Comparison of ENCODE assay signal across 22 mouse cellular contexts in genomic region chr2:94236479-94236878, GRCm38 (mm10).
DNase-seq lines count a peak whose midpoint lies in the region; ATAC-seq lines count a peak whose summit lies in the region.
"Had no signal": no experiment of that assay in that cellular context is flagged by ENCODE, and none has a peak within 500 bp of the region (broad histone marks: within the 10 kb centered on the region; RNA-seq: fewer than 3 reads in every experiment).

No protein-coding gene starts in this region.

- no peak overlapping the region for H3K4me3 ChIP-seq in hindbrain, embryonic 12.5 days
- no peak overlapping the region for H3K4me3 ChIP-seq in hindbrain, embryonic 11.5 days (ENCODE audit: low read depth, low read length)
- H3K4me3 ChIP-seq: embryonic facial prominence, embryonic 15.5 days; erythroblast, embryonic 14.5 days; forebrain, embryonic 10.5 days; forebrain, embryonic 15.5 days; heart, adult 2 months; heart, embryonic 15.5 days; hindbrain, embryonic 15.5 days had no signal

- H3K4me1 ChIP-seq in hindbrain, embryonic 12.5 days: peaks cover 17% of the 10 kb centered on the region
- H3K4me1 ChIP-seq in hindbrain, embryonic 11.5 days (replicated peaks; ENCODE audit: control insufficient read depth, insufficient read depth, low read length): peaks cover 2% of the 10 kb centered on the region

- H3K4me2 ChIP-seq in hindbrain, embryonic 12.5 days (replicated peaks): no peak overlapping the region
- no peak overlapping the region for H3K4me2 ChIP-seq in hindbrain, embryonic 11.5 days (replicated peaks; ENCODE audit: low read depth, low read length)
- H3K4me2 ChIP-seq: embryonic facial prominence, embryonic 15.5 days; forebrain, embryonic 15.5 days; heart, embryonic 11.5 days; heart, embryonic 15.5 days; hindbrain, embryonic 15.5 days had no signal

- DNase-seq in 416B (ENCODE audit: low read depth) (peak; percentile 64), A20 (ENCODE audit: low read depth, low spot score) (peak; percentile 7)
- DNase-seq in hindbrain, embryonic 11.5 days (ENCODE audit: low spot score): no peak
- DNase-seq: adrenal gland, adult 2 months; adrenal gland, postnatal 25 days; cerebellum, adult 18-20 months; cerebellum, adult 9-11 months; cerebellum, postnatal 36 days; embryo, embryonic 11 days; gastrocnemius, postnatal 10 days; heart, adult 2 months; heart, postnatal 14 days had no signal

- H3K27me3 ChIP-seq in hindbrain, embryonic 12.5 days: peaks cover 45% of the 10 kb centered on the region
- peaks cover 34% of the 10 kb centered on the region for H3K27me3 ChIP-seq in hindbrain, embryonic 11.5 days (ENCODE audit: control insufficient read depth, insufficient read depth, low read length)

- no peak overlapping the region for H3K27ac ChIP-seq in hindbrain, embryonic 12.5 days
- H3K27ac ChIP-seq in hindbrain, embryonic 11.5 days (ENCODE audit: low read depth, low read length): no peak overlapping the region
- H3K27ac ChIP-seq: embryonic facial prominence, embryonic 15.5 days; forebrain, embryonic 10.5 days; forebrain, embryonic 15.5 days; heart, adult 2 months; heart, embryonic 15.5 days; hindbrain, embryonic 15.5 days had no signal

- H3K36me3 ChIP-seq in hindbrain, embryonic 12.5 days: no peaks in the 10 kb centered on the region
- H3K36me3 ChIP-seq in hindbrain, embryonic 11.5 days (ENCODE audit: control insufficient read depth, insufficient read depth, low read length): no peaks in the 10 kb centered on the region
- H3K36me3 ChIP-seq: embryonic facial prominence, embryonic 15.5 days; forebrain, embryonic 10.5 days; forebrain, embryonic 15.5 days; heart, embryonic 15.5 days; hindbrain, embryonic 15.5 days had no signal

- 48% methylated on average over 3 of the region's 3 CpGs for WGBS in hindbrain, embryonic 12.5 days
- WGBS in hindbrain, embryonic 11.5 days: 62% methylated on average over 3 of the region's 3 CpGs

- no peak overlapping the region for H3K9ac ChIP-seq in hindbrain, embryonic 12.5 days
- H3K9ac ChIP-seq in hindbrain, embryonic 11.5 days (ENCODE audit: low read depth, low read length): no peak overlapping the region
- H3K9ac ChIP-seq: embryonic facial prominence, embryonic 15.5 days; forebrain, embryonic 15.5 days; heart, embryonic 15.5 days; hindbrain, embryonic 15.5 days had no signal

- peak; percentile 77 for ATAC-seq in granulocyte monocyte progenitor cell, adult 5-6 weeks (replicated peaks; ENCODE audit: poor library complexity, severe bottlenecking)
- peak; percentile 58 for ATAC-seq in neutrophil, adult 5-6 weeks (ENCODE audit: extremely low read depth, insufficient number of reproducible peaks, low FRiP score, poor library complexity, severe bottlenecking)
- ATAC-seq in hindbrain, embryonic 12.5 days (ENCODE audit: low FRiP score): no peak
- no peak for ATAC-seq in hindbrain, embryonic 11.5 days (ENCODE audit: low FRiP score)
- ATAC-seq: forebrain, embryonic 15.5 days had no signal

- no peaks in the 10 kb centered on the region for H3K9me3 ChIP-seq in hindbrain, embryonic 12.5 days (replicated peaks)
- H3K9me3 ChIP-seq in hindbrain, embryonic 11.5 days (ENCODE audit: control insufficient read depth, low read length): no peaks in the 10 kb centered on the region
- H3K9me3 ChIP-seq: embryonic facial prominence, embryonic 15.5 days; forebrain, embryonic 10.5 days; forebrain, embryonic 15.5 days; heart, embryonic 15.5 days; hindbrain, embryonic 15.5 days had no signal

Comparison
In these comparisons a context has a peak if more than half of its experiments do, and no peak if none do; other contexts are left out.
1. ATAC-seq: peak in granulocyte monocyte progenitor cell, adult 5-6 weeks (single experiment) and neutrophil, adult 5-6 weeks (single experiment); none in hindbrain, embryonic 12.5 days (single experiment) and hindbrain, embryonic 11.5 days (single experiment).